Mouse (Mus musculus) E14TG2a.4 (cell line): Measurements from ENCODE around the gene Wsb2.

Experiments
- CTCF ChIP-seq: conservative IDR thresholded peaks from 2 replicates; pipeline ENCODE4 v1.5.1; 2014; ENCODE audit warnings: low read length
- NANOG ChIP-seq: IDR thresholded peaks from 2 replicates; pipeline ENCODE4 v1.6.1; 2014; ENCODE audit warnings: borderline replicate concordance, low read length, mixed read lengths

DNA sequence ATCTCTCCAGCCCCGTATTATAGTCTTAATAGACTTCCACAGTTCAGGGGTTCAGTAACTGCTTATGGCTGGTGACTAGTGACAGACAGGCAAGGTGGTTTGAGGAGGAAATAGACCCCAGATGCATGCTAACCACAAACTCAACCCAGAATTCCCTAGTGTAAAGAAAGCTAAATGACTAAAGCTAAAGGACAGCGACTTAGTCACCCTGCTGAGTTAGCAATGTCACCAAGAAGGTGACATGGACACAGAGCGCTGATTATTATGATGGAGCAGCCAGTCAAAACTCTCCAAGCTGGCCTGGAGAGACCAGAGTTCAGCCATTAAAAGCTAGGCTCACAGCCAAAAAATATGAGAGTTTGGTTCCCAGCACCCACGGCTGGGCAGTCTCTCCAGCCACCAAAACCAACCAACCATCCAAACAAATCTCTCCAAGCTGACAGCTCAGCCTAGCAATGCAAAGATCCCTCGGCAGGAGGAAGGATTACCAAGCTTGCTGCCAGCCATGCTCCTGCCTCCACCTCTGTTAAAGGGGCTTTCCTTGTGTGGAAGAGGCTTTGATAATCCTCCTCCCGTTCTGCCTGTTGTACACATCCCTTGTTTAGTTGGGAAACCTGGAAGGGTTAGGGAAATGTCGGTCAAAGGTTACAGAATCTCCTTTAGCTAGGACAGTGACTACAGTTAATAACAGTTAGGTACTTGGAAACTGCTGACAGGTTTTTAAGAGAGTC is 2.6 kb downstream of the Wsb2 start:
- TF ChIP-seq CTCF: no peak
- no peak for TF ChIP-seq NANOG
